Comparison of ENCODE assay signal across 7 mouse cellular contexts in genomic region chr5:129602071-129602487, GRCm38 (mm10). TPM values are rescaled to one million over a fixed set of nuclear protein-coding genes. Genes with fewer than 3 reads are reported as not detected.
A peak's percentile ranks its signal among the peaks of the same experiment; 100 is the strongest.
DNase-seq lines count a peak whose midpoint lies in the region; ATAC-seq and TF ChIP-seq lines count a peak whose summit lies in the region.

No protein-coding gene starts in this region.

- peak; percentile 45 to 60 for DNase-seq in left cerebral cortex, postnatal 14 days (ENCODE audit: low spot score in 2 of 2)
- no peak for DNase-seq in left cerebral cortex, adult 8-10 months (ENCODE audit: low spot score in 2 of 2)
- no peak for DNase-seq in Patski (ENCODE audit: low read depth, low spot score)
- DNase-seq in embryo, embryonic 11 days: peak; percentile 50
- DNase-seq in Muller cell, postnatal 12 days (ENCODE audit: inconsistent ontology term): no peak
- no peak for DNase-seq in hindbrain, embryonic 14.5 days (ENCODE audit: low spot score)

- peak; percentile 68 for TF ChIP-seq CTCF in Patski (IDR thresholded peaks at IDR 0.05)

- POLR2A ChIA-PET in Patski (lab: Charles Lee): no interaction called here

- no peak overlapping the region for H3K9ac ChIP-seq in lung, embryonic 15.5 days
- H3K9ac ChIP-seq in hindbrain, embryonic 14.5 days: no peak overlapping the region

- peak; percentile 77 for ATAC-seq in Patski
- ATAC-seq in lung, embryonic 15.5 days (ENCODE audit: borderline replicate concordance, extremely low read depth, low FRiP score, low TSS enrichment): peak; percentile 3; the same call in 1 of the 2 replicates
- ATAC-seq in hindbrain, embryonic 14.5 days (ENCODE audit: low FRiP score): no peak

- no peak overlapping the region for H3K4me2 ChIP-seq in lung, embryonic 15.5 days
- no peak overlapping the region for H3K4me2 ChIP-seq in hindbrain, embryonic 14.5 days (replicated peaks)

- H3K4me1 ChIP-seq in lung, embryonic 15.5 days: no peaks in the 10 kb centered on the region
- H3K4me1 ChIP-seq in hindbrain, embryonic 14.5 days (replicated peaks; ENCODE audit: control insufficient read depth, insufficient read depth, low read length): no peaks in the 10 kb centered on the region

- CTCF ChIA-PET in Patski (lab: Charles Lee): interaction anchor here (0.7 to 1.9 kb wide), 6 partner anchors 9 to 424 kb away, joined by 3 to 7 read pairs (median 4); no protein-coding TSS in a partner anchor

- intact Hi-C loops in left cerebral cortex, postnatal 14 days (cut with DNase I): no loop called here

- H3K9me3 ChIP-seq in lung, embryonic 15.5 days: no peaks in the 10 kb centered on the region
- no peaks in the 10 kb centered on the region for H3K9me3 ChIP-seq in hindbrain, embryonic 14.5 days (ENCODE audit: control insufficient read depth, low read length)

- WGBS in lung, embryonic 15.5 days: 34% methylated on average over 16 of the region's 16 CpGs
- WGBS in hindbrain, embryonic 14.5 days: 41% methylated on average over 16 of the region's 16 CpGs

- H3K27me3 ChIP-seq in Patski: peaks cover 23% of the 10 kb centered on the region
- H3K27me3 ChIP-seq in lung, embryonic 15.5 days: no peaks in the 10 kb centered on the region
- no peaks in the 10 kb centered on the region for H3K27me3 ChIP-seq in hindbrain, embryonic 14.5 days (ENCODE audit: control insufficient read depth, insufficient read depth, low read length)

- H3K4me3 ChIP-seq in lung, embryonic 15.5 days: no peak overlapping the region
- no peak overlapping the region for H3K4me3 ChIP-seq in hindbrain, embryonic 14.5 days (replicated peaks; ENCODE audit: low read length)

- in situ Hi-C loops in Patski (cut with MboI; ENCODE audit: low pct_unique_long_range_greater_than_20kb): no loop called here

- H3K27ac ChIP-seq in lung, embryonic 15.5 days: no peak overlapping the region
- H3K27ac ChIP-seq in hindbrain, embryonic 14.5 days: no peak overlapping the region

- H3K36me3 ChIP-seq in lung, embryonic 15.5 days: no peaks in the 10 kb centered on the region
- H3K36me3 ChIP-seq in hindbrain, embryonic 14.5 days (replicated peaks; ENCODE audit: control insufficient read depth, insufficient read depth): peaks cover 12% of the 10 kb centered on the region

RNA-seq across cellular contexts. Expression of gene Mmp17, which starts 18.1 kb away (rescaled TPM):
- 10 to 100 TPM; 91.1 to 94.9 TPM for total RNA-seq in left cerebral cortex, postnatal 14 days (2021)
- 100 to 1,000 TPM in 1 of 4 experiments, 10 to 100 TPM in 3; 83.3 to 102 (median 90.9) TPM for total RNA-seq in left cerebral cortex, adult 8-10 months (2022)
- polyA plus RNA-seq in Patski (2021): 0.81 TPM
- 2.0 TPM in 2 replicates for polyA plus RNA-seq in lung, embryonic 15.5 days (2015; fragmentation: Nextera tagmentation; extraction: Ambion mirVana)
- polyA plus RNA-seq in hindbrain, embryonic 14.5 days (2014; fragmentation: Nextera tagmentation; extraction: Ambion mirVana): 7.3 and 11.8 TPM in 2 replicates

Comparison
In these comparisons a context has a peak if more than half of its experiments do, and no peak if none do; other contexts are left out.
1. DNase-seq: peak in left cerebral cortex, postnatal 14 days (2 of 2) and embryo, embryonic 11 days (single experiment); none in left cerebral cortex, adult 8-10 months (0 of 2), Patski (single experiment), Muller cell, postnatal 12 days (single experiment) and hindbrain, embryonic 14.5 days (single experiment).